Mouse (Mus musculus) kidney, postnatal 14 days (tissue): Measurements from ENCODE around the gene Tctn1.

Experiments used
- DNase-seq: peaks from one replicate; pipeline ENCODE4 v3.0.0; 2022; ENCODE audit warnings: mixed read lengths

The Tctn1 gene

DNA sequence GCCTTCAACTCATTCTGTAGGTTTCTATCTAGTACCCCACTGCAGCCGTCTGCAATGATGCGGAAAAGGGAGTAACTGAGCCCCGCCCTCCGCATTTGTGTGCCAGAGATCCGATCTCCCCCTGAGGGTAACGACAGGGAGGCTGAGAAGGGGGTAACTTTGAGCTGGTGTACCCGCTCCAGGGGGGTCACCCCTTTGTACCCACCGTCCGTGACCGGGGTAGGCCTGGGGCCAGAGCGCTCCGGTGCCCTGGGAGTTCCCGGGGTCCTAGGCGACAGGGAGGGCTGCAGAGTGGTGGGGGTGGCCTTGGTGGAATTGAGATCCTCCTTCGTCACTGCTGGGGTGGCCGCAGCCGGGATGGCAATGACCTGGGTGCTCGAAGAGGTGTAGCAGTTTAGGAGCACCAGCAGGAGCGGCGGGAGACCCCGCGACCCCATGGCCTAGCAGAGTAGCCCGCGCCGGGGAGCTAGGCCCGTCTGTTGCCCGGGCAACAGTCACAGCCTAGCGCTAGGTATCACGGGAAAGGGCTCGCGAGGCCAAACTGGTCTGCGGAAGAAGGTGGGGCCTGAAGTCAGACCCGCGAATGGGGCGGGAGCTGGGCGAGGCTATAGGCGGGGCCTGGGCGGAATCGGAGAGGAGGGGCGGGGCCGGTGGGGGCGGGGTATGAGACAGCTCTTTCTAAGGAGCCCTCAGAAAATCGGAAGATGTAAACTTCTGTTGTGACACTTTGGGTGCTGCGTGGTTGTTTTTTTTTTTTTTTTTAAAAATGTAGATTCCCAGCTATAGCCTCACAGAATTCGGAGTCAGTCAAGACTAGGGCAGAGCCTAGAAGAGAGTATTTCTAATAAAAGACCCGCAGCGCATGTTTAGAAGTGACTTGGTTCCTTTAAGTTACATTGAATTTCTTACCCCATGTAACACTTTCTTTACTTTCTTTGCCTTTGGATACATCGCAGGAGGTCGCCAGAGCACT, at the start of gene Tctn1:
Gene Tctn1, minus strand, starts transcription at position 528 of the 973 bp plus-strand sequence.
- peak; percentile 94 for DNase-seq

DNA sequence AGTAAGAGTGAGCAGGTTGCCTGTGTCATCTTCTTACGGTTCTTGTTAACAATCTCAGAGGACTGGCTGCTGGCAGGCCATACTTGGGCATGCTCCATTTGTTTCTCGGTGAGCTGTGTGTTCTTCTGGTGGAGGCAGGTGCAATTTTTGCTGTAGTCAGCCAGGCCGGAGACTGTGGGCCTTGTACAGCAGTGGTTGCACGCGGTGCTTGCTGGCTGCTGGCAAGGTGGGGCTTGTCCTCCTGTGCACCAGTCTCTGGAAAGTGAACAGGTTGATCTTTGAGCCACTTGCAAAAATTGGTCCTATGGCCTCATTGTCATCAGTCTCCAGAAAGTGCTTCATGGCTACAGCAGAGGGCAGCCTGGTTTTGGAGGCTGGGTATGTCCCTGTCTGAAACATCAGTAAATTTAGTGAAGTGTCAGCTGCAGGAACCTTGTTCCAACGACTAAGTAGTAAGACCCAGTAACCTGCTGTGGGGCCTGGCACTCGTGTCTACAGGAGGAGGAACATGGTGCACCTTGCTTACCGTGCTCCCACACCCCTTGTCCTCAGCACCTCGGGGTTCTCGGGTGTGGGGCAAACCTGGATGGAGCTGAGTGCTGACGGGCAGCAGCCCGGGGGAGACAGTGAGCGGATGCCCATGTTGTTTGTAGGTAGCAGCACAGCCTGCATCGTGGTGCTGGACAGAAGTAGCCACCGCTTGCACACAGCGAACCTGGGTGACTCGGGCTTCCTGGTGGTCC, 48.9 kb upstream of the Tctn1 start:
- peak; percentile 55 for DNase-seq

DNA sequence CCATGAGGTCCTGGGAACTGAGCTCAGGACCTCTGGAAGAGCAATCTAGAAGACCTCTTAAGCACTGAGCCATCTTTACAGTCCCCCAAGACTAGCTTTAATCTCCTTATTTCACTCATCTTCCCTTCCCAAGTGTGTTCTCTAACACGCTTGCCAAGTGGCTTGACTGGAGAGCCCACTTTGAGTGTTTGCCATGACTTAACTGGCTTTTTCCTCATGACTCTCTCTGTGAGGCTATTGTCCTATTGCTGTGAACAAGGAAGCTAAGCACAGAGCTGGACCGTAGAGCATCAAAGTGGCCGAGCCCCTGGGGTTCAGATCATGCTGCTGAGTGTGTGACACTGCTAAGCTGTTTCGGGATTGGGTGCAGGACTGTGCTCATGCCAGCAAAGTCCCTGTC, 48.1 kb upstream of the Tctn1 start:
- no peak for DNase-seq

DNA sequence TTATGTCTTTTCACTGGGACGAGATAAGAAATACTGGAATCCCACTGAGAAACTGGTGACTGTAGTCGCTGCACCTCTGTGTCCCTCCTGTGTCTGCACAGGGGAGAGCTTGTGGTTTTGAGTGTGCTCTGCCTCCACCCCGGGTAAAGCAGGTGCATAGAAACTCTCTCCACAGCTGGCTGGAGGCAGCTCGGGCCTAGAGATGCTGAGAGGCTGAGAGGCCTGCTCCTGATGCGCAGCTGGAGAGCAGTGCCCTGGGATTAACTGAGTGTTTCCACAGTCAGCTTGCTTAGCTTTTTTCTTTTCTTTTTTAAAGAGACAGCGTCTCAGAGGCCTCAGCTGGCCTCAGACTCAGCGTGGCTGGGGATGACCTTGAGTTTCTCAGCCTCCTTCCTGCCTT, 47.4 kb upstream of the Tctn1 start:
- DNase-seq, result no peak

DNA sequence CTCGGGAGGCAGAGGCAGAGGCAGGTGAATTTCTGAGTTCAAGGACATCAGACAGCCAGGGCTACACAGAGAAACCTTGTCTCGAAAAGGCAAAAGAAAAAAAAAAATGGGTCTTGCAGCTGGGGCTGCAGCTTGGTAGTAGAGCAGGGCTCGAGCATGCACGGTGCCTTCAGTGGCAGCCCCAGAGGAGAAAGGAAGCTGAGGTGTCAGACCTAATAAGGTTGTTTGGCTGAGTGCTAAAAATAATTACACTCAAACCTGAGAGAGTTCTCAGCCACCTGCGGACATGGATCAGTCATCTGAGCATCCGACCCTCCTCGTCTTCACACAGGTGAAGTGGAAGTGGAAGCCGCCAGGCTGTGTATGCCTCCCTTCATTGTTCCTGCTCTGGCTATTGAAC, 46.4 kb upstream of the Tctn1 start:
- DNase-seq, result no peak

GRCm38 (mm10) chr5:122306536-122306935, 42.3 kb upstream of the Tctn1 start:
- DNase-seq, result no peak

DNA sequence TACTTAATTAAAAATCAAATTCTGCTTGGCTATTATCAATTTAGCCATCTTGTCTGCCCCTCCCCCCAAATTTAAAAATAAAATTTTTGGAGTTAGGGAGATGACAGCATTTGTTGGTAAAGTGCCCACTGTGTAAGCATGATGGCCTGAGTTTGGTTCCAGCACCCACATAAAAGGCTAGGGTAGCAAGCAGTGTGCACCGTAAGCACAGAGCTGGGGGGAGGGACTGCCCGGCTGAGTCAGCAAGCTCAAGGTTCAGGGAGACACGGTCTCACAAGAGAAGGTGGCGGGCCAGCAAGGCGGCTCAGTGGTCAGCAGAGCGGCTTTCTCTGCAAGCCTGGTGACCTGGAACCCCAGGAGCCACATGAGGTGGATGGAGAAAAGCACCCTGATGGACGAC, 41.2 kb upstream of the Tctn1 start:
- DNase-seq, result peak; percentile 59

DNA sequence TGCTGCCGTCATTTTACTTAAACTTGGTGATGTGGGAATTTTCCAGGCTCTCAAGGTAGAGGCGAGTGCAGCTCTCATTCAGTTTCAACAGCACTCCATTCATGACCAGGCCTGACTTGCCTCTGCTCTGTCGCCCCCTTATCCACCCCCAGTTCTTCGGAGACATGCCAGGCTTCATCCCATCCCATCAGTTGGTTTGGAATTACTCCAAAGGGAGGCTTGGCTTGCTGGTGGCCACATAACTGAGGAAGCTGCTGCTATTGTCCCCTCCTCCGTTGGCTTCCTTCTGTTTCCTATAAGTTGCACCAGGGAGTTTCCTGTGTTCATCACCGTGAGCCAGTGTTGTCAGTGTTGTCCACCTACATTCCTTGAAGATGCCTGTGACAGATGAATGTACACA, 40.3 kb upstream of the Tctn1 start:
- DNase-seq, result no peak

DNA sequence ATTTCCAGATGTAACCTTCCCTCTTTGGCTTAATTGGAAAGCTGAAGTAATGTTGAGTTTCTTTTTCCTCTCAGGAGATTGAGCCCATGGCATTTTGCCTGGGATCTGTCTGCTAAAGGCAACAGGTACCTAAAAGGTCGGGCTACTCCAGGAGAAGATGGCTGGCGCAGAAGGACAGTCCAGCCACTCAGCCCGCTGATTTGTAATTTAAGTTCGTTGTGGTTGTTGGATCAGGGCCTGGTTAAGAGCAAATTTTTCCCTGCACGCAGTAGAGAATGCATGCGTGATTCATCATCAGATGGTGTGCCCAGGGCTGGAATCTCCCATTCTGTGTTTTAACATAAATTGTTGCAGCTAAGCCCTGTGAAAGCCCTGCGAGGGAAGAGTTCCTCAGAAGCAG, 39.7 kb upstream of the Tctn1 start:
- DNase-seq, result no peak

DNA sequence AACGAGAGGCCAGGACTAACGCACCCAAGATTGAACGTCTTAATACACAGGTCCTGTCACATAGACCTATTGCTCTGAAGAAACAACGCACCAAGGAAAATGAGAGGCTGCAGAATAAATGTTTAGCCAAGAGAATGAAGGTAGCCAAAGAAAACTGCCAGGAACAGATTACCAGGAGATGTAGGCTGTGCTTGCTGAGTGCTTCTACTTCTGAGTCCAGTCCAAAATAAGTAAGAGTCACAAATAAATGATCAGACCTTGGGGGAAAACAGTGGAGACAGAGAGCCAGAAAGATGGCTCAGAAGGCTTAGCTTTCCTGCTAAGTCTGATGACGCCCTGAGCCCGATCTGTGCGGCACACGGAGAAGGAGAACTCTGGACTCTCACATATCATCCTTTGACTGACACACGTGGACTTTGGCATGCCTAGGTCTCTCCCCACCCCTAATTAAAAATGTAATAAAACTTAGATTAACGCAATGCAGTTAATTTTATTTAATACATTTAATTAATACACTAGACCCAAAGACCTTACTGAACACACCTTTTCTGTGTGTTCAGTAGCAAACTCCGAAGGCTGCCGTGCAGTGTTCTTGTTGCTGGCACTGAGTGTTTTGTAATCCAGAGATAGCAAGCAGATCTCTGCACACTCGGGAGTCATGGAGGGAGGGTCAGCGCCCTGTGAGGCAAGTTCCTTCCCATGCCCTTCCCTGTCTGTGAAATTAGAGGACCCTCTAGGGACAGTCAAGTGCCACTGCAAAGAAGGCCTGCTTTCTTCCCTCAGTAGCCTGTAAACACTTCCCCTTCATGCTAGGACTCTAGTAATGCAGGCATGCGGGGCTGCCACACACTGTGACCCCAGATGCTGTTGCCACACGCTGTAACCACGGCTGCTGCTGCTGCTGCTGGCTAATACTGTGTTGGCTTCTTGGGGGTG, 38.8 kb upstream of the Tctn1 start:
- DNase-seq, result no peak

GRCm38 (mm10) chr5:122300071-122300518, 35.8 kb upstream of the Tctn1 start:
- no peak for DNase-seq

DNA sequence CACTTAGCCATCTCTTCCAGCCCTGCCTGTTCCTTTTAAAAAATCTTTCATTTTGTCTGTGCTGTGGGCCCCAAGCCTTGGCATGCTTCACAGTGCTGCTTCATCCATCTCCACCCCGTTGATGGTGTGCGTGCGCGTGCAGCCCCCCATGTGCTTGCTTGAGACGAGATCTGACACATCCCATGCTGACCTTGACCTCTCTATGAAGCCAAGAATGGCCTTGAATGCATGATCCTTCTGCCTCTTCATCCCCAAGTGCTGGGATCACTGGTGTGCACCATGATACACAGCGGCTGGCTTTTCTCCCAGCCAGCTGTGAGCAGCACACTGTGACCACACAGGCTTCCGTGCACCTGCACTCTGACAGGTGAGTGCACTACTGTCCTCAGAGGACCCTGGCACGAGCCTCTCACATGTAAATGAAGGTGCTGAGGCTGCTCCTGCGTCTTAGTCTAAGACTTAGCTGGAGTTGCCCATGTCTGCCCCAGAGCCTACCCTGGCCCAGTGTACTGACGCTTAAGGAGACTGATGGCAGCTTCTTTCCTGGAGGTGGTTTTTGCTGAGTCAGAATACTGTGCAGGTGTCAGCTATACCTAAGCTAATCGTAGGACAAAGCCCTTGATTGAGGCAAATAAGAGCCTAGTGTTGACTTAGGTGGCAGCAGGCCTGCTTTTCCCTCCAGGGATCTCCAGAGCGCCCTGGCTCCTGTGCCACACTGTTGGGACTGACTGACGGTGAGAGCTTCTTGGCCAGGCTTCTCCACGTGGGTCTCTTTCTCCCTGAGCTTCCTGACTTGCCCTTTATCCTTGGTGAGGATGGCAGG, 31.1 kb upstream of the Tctn1 start:
- no peak for DNase-seq

DNA sequence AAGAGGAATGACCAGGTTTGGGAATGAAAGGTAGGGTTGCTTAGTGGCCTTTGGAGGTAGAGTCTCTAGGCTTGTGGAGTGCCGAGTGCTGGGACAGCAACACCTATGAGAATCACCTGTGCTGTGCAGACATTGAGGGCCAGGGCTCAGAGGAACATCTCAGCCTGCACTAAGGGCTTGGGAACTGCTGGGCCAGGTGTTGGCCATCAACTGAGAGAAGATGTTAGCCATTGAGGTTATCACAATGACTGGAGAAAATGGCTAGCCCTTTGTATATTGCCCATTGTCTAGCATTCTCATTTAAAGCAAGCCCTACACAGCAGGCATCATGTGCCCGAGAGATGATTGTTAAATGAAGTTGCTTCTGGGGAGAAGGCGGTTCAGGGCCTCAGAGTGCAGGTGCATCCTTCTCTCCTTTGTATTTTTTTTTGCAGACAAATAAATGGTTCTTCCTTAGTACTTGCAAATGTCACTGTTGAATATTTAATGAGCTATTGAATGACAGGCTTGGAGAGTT, 30.0 kb upstream of the Tctn1 start:
- no peak for DNase-seq

DNA sequence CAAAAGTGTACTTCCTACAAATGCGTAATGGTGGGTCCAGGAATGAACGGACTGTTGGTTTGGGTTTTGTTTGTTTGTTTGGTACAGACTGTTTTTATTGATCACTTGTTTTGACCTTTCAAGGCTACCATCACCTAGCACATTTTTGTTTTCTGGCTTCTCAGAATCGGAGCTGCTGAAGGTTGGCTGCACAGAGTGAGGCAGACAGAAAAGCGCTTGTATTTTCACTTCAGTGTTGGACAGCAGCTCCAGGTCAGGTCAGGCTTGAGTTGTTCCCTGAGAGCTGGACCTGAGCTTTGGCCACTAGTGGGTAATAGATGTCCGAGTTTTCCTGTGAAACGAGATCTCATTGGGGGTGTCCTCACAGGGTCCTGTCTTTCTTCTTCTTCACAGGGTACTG, 28.9 kb upstream of the Tctn1 start:
- DNase-seq, result no peak

GRCm38 (mm10) chr5:122291553-122292339, 27.5 kb upstream of the Tctn1 start:
- DNase-seq, result no peak

DNA sequence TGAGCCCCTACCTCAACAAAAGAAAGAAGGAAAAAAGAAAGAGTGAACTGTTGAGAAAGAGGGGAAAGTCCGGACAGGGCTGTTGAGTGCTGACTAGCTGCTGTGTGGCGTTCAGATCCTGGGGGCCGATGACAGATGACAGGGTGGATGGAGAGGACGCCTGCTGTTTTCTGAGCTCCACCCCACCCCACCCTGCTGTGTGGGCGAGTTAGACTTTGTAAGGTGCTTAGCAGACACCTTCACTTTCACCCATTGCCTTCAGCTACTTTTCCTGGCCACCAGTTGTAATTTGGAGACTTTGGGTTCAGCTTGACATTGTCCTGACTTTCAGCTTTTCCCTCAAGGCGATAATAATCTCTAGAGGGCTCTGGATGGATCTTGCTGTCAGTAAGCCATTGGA, 26.9 kb upstream of the Tctn1 start:
- DNase-seq, result no peak

DNA sequence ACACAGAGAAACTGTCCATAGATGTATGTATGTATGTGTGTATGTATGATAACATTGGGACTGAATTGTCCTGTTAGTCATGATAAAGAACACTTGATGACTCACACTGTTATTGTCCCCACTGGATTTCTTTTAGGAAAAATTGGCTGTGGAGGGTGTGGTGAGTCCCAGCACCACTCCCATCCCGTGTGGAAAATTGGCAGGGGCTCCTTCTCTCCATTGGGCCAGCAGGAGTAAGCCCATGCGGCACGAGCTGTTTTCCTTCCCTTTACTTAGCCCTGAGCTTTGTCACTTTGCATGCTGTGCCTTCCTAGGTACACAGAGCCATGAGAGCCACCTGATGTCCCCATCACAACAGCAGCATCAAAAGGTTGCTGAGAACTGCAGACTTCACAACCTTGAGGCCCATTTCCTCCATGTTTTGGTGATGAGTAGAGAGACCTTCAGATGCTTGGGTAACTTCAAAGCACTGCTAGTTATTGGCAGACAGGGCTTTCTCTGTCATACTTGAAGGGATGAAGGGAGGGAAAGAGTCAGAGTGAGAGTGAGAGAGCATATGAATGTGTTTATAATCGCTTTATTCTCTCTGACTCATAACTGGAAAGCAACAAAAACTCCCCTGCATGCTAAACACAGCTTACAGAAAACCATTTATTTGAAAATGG, 24.0 kb upstream of the Tctn1 start:
- no peak for DNase-seq

DNA sequence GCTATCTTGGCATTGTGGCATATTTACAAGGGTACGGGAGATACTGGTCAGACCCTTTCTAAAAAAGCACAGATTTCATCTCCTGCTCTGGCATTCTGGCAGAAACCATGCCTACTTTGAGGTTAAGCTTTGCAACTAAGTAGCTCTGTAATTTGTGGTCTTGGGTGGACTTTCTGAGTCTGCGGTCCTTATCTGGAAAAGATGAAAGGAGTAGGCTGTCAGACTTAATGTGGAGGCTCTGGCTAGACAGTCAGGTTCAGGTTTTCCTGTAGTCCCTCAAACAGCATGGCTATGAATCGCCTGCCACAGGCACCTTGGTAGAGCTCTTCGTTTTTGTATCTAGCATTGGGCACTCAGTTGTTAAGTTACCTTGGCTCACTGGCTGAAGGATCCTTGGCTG, 22.8 kb upstream of the Tctn1 start:
- no peak for DNase-seq

DNA sequence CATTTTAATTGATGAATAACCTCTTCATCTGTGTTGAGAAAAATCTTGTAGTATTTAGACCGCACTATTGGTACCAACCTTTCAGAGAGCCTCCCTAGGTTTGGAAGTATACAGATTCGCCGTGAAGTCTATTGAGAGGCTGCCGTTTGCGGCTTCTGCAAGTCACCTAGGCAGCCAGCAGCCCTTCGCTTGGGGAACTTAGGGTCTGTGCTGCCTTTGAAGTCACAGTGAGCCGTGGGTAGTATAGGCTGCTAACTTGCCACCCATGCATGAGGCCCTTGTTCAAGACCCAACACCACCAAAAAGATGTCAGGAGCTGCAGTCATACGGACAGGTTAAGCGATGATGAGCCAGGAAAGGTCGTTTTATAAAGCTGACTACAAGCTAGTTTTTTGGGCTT, 21.9 kb upstream of the Tctn1 start:
- no peak for DNase-seq

GRCm38 (mm10) chr5:122285767-122286150, 21.5 kb upstream of the Tctn1 start:
- DNase-seq, result no peak
